Mouse (Mus musculus): ENCODE data around the gene Slc44a5.

Slc44a5 gene

DNA sequence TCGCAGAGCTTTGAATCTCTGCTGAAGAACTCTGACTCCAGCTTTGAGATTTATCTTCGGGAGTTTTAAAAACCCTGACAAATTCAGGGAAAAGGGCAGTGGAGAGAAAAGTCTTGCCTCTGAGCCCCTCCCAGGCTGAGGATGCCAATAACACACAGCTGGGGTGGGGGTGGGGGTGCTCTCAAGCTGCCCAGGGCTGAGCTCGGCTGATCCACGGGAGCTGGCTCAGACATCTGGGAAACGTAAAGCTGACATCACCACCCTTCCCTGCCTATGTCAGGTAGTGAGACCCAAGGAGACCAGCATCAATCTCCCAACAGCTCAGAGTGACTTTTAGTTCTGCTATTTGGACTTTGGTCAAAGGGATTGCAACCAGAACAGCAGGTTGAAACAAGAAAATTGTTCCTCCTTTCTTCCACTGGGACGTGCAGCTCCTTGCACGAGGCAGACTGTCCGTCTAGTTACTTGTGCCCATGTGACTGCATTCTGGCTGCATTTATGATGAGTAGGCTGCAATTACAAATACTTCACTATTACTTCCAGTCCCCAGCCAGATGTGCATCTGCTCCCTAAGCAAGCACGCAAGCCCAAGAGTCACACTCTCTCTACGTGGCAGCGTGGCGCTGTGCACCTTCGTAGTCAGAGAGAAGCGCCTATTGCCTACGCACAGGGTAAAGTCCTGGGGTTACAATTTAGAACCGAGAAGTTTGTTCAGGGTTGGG lies 332.1 kb downstream of the Slc44a5 start:
- no peak for DNase-seq (ENCODE audit: low spot score)

DNA sequence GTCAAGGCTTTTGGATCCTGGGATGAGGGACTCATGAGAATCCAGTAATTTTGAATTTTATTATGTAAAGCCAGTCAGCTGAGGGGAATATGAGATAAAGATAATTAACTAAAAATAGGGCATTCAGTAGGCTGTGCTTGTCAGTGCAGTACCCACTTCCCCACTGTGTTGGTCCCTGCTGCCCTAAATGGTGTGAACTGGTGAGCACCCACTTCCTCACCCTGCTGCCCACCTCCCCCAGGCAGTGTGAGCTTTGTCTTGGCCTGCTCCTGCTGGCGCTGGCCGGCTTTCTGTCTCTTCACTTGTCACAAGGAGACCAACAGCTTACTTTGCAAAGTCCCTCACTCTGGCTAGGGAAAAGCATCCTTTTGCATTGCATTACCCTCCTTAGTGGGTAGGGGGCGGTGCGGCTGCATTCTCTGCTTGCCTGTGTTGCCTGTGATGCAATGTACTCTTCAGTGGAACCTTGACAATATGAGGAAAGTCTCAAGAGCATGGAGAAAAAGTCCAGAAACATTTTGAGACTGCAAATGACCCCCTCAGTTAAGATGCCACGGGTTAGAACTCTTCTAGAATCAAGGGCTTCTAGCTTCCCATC lies 344.5 kb downstream of the Slc44a5 start:
- no peak for DNase-seq (ENCODE audit: low spot score)

Data from urinary bladder, postnatal 25 days (tissue).